Mouse (Mus musculus) yolk sac, embryonic 10.5 days (tissue): ENCODE measurements around the gene Olfr853.

Experiments used
- DNase-seq: peaks from one replicate; pipeline ENCODE4 v3.0.0-alpha.2; 2017; ENCODE audit warnings: low spot score

The Olfr853 gene

DNA sequence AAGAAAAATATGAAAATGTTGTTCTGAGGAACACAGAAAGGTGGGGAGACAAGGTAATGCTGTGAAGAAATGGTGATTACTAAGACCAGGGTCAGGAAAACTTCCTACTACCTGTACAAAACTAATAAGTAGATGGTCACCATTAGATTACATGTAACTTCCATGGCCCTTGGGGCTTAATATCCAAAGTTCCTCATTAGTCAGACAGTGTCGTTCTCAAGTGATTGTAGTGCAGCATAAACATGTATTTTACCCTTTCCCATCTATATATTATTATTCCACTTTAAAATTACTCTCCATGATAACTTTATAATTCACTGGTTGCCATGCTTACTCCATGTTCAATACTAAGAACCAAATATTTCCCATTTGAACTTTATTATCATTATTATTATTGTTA, at the start of gene Olfr853:
Olfr853 (minus strand) TSS at position 101 of the 400 bp plus-strand sequence.
- no peak for DNase-seq

DNA sequence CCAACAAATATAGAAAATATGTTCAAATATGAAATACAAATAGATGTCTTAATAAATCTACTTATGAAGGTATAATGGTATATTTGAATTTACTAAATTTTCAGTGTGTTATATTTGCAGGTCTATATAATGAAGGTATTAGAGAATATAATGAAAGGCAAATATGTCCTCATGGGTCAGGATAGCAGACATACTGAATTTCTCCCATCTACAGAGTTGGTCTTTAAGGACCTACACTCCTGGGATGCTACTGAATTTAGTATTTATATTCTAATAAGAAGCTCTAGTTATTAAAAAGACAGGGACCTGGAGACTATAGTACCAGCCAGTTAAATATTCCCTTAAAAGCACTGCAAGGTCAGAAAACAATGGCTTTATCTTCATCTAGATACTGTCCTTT, 41.4 kb upstream of the Olfr853 start, which contains the start of gene Olfr855:
Olfr855 (plus strand) TSS at position 301 of the 400 bp plus-strand sequence.
- no peak for DNase-seq

- no peak for DNase-seq
These were observed 26.4 kb upstream of the Olfr853 start, which contains the start of gene Olfr854 for GRCm38 (mm10) chr9:19567282-19567681. Gene Olfr854, minus strand, starts transcription at chr9:19567382.

- no peak for DNase-seq
These were observed 47.9 kb downstream of the Olfr853 start, which contains the start of gene Olfr851 for GRCm38 (mm10) chr9:19492995-19493394. Gene Olfr851, plus strand, starts transcription at chr9:19493295.
